Mouse (Mus musculus) spleen, adult 2 months (tissue): ENCODE measurements around the gene Cdip1.

ENCODE experiments used
- CTCF ChIP-seq: fragments of 200-500 bp; IDR thresholded peaks from 2 replicates; pipeline ENCODE4 v1.5.1; 2011; ENCODE audit warnings: mild to moderate bottlenecking, inconsistent platforms; ENCODE audit not compliant: insufficient read depth, insufficient read length, insufficient replicate concordance; ENCODE audit errors: extremely low read depth
- POLR2A ChIP-seq: fragments of 200-500 bp; IDR thresholded peaks from 2 replicates; pipeline ENCODE4 v1.6.1; 2011; ENCODE audit warnings: low read depth, low read length, inconsistent platforms

DNA sequence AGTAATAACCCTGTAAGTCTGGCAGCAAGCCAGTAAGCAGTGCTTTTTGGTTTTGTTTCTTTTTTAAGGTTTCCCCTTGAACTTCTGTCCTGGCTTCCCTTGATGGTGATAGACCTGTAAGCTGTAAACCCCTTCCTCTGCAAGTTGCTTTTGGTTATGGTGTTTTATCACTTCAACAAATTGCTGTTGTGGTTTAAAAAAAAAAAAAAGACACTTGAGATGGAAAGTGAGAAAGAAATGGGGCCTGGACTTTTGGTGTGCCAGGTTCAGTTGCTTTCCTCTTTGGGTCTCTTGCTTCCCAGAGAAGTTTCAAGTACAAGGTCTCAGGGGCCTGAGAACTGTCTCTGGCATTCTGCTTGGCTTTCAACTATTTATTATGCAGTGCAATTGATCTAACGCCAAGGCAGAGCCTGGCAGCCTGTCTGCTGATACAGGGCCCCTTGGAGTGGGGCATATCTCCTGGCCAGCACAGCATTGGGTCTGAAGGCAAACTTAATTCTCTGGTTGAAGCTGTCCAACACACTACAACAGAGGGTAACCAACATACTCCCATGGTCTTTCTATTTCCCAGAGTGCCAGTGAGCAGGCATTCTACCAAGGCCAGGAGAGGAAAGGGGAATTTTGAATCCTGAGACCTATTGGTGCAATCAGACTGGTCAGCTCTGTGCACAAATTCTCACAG lies 16.7 kb downstream of the Cdip1 start:
- TF ChIP-seq CTCF (no peak), POLR2A (no peak)
